Mouse (Mus musculus) spleen, adult 2 months (tissue): ENCODE measurements around the gene Acp6. TPM values are rescaled to one million over a fixed set of nuclear protein-coding genes. Genes with fewer than 3 reads are reported as not detected.

Source experiments
- DNase-seq, 2 experiments: peaks; one replicate each; pipeline versions ENCODE4 v3.0.0 to v3.0.0-alpha.2; 2012 to 2021; ENCODE audit warnings: low spot score in 2 of 2, low read depth in 1 of 2
- H3K27ac ChIP-seq: fragments of 200-500 bp; 2 replicates; pipeline ENCODE4 v1.5.1; 2012; ENCODE audit warnings: low read length, inconsistent platforms; ENCODE audit not compliant: insufficient read depth
- H3K27me3 ChIP-seq: fragments of 200-500 bp; 2 replicates; pipeline ENCODE4 v1.6.1; 2012; ENCODE audit warnings: mild to moderate bottlenecking, moderate library complexity, low read length, inconsistent platforms; ENCODE audit not compliant: control insufficient read depth, insufficient read depth
- H3K36me3 ChIP-seq: fragments of 200-500 bp; 2 replicates; pipeline ENCODE4 v1.6.1; 2012; ENCODE audit warnings: mild to moderate bottlenecking, low read length, inconsistent platforms; ENCODE audit not compliant: control insufficient read depth, insufficient read depth
- H3K4me1 ChIP-seq: fragments of 200-500 bp; 2 replicates; pipeline ENCODE4 v1.6.1; 2011; ENCODE audit warnings: inconsistent platforms; ENCODE audit not compliant: control insufficient read depth, insufficient read depth, insufficient read length
- H3K4me3 ChIP-seq: fragments of 200-500 bp; 2 replicates; pipeline ENCODE4 v1.5.1; 2011; ENCODE audit warnings: mild to moderate bottlenecking, inconsistent platforms; ENCODE audit not compliant: insufficient read depth, insufficient read length; ENCODE audit errors: extremely low read depth
- CTCF ChIP-seq: fragments of 200-500 bp; IDR thresholded peaks from 2 replicates; pipeline ENCODE4 v1.5.1; 2011; ENCODE audit warnings: mild to moderate bottlenecking, inconsistent platforms; ENCODE audit not compliant: insufficient read depth, insufficient read length, insufficient replicate concordance; ENCODE audit errors: extremely low read depth
- POLR2A ChIP-seq: fragments of 200-500 bp; IDR thresholded peaks from 2 replicates; pipeline ENCODE4 v1.6.1; 2011; ENCODE audit warnings: low read depth, low read length, inconsistent platforms
- WGBS: fragments of 180-500 bp; shearing (Covaris S2); methylation state at CpG from one replicate; pipeline ENCODE4 v1.1.7; 2018; 5-methylcytosine and 5-hydroxymethylcytosine counted together
- polyA plus RNA-seq: library from polyadenylated mRNA; depleted of rRNA; stranded (reverse); fragments of >200 nt; gene quantifications from 2 replicates; pipeline ENCODE4 v1.2.3, GENCODE M21; 2012; rRNA removed

The Acp6 gene
- polyA plus RNA-seq, 1 experiment: 21.8 TPM

GRCm38 (mm10) chr3:97226719-97227118 lies 68.1 kb downstream of the Acp6 start:
- peak overlapping the region; percentile 63 for H3K4me3 ChIP-seq
- H3K4me1 ChIP-seq: peaks cover under 1% of the 10 kb centered on the region; the same call in 1 of the 2 replicates
- 0 out of 2 replicates have a peak, but pooled peaks cover 2% of the 10 kb centered on the region for H3K36me3 ChIP-seq
- DNase-seq: no peak
- no peak overlapping the region for H3K27ac ChIP-seq
- 4% methylated on average over 18 of the region's 18 CpGs for WGBS
- no peak for TF ChIP-seq POLR2A
- TF ChIP-seq CTCF: no peak
- 0 out of 2 replicates have a peak, but pooled peaks cover 1% of the 10 kb centered on the region for H3K27me3 ChIP-seq

Other genes starting within 250 kb of the Acp6 start
- gene Gja8, start 232.8 kb upstream of the Acp6 start, polyA plus RNA-seq: not detected in 2 replicates
- gene Bcl9, start 139.1 kb downstream of the Acp6 start, polyA plus RNA-seq: 14.0 and 15.2 TPM in 2 replicates